In the genomic region with DNA sequence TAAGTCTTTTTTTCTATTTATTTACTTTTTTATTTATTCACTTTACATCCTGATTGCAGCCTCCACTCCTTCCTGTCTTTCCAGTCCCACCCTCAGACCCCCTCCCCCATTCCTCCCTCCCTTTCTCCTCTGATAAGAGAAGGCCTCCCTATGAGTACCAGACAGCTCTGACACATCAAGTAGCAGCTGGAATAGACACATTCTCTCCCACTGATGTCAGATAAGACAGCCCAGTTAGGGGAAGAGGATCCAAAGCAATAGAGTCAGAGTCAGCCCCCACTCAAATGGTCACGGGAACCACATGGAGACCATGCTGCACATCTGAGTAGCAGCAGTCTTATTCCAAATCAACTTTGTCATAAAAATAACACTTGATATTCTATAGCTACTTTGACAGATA, we compare ENCODE assay signal across 24 mouse cellular contexts.
DNase-seq lines count a peak whose midpoint lies in the region; ATAC-seq and TF ChIP-seq lines count a peak whose summit lies in the region.
"Had no signal": no experiment of that assay in that cellular context is flagged by ENCODE, and none has a peak within 500 bp of the region (broad histone marks: within the 10 kb centered on the region; RNA-seq: fewer than 3 reads in every experiment).

No protein-coding gene starts in this region.

- H3K27me3 ChIP-seq in lung, embryonic 14.5 days (ENCODE audit: insufficient read depth, low read length), result no peaks in the 10 kb centered on the region
- H3K27me3 ChIP-seq in lung, embryonic 16.5 days (ENCODE audit: control insufficient read depth, insufficient read depth, low read depth, low read length), result no peaks in the 10 kb centered on the region
- H3K27me3 ChIP-seq: CH12.LX; embryonic facial prominence, embryonic 12.5 days; Patski had no signal

- no peaks in the 10 kb centered on the region for H3K4me1 ChIP-seq in lung, embryonic 14.5 days (ENCODE audit: insufficient read depth)
- H3K4me1 ChIP-seq in lung, embryonic 16.5 days (replicated peaks; ENCODE audit: control insufficient read depth, insufficient read depth, low read length), result peaks cover 5% of the 10 kb centered on the region
- H3K4me1 ChIP-seq in lung, adult 2 months (ENCODE audit: control insufficient read depth, insufficient read depth, low read length), result no peaks in the 10 kb centered on the region; the same call in 1 of the 2 replicates
- H3K4me1 ChIP-seq: forebrain, embryonic 15.5 days had no signal

- peak; percentile 17 for DNase-seq in heart, adult 11 months
- DNase-seq in heart, postnatal 4 days, result no peak
- DNase-seq in lung, embryonic 14.5 days, result peak; percentile 69
- DNase-seq in lung, postnatal 25 days (ENCODE audit: low spot score), result no peak
- DNase-seq in lung, adult 2 months, result no peak
- DNase-seq: adrenal gland, adult 8-10 months; adrenal gland, postnatal 14 days; adrenal gland, postnatal 36 days; B cell, adult 2 months; cerebellum, adult 11-12 months; cerebellum, adult 2 months; cerebellum, adult 9-10 months; cerebellum, postnatal 10 days; cerebellum, postnatal 25 days had no signal

- H3K27ac ChIP-seq in lung, embryonic 14.5 days (ENCODE audit: low read depth), result no peak overlapping the region
- no peak overlapping the region for H3K27ac ChIP-seq in lung, embryonic 16.5 days (ENCODE audit: low read length)
- H3K27ac ChIP-seq: embryonic facial prominence, embryonic 10.5 days; embryonic facial prominence, embryonic 12.5 days; forebrain, embryonic 13.5 days; forebrain, embryonic 15.5 days had no signal

- H3K4me2 ChIP-seq in lung, embryonic 14.5 days, result no peak overlapping the region
- no peak overlapping the region for H3K4me2 ChIP-seq in lung, embryonic 16.5 days (ENCODE audit: low read depth, low read length)
- H3K4me2 ChIP-seq: embryonic facial prominence, embryonic 12.5 days; forebrain, embryonic 13.5 days; forebrain, embryonic 15.5 days had no signal

- TF ChIP-seq CTCF in lung, embryonic 14.5 days (IDR thresholded peaks at IDR 0.05; ENCODE audit: low read depth), result no peak
- TF ChIP-seq CTCF in lung, adult 2 months (IDR thresholded peaks at IDR 0.05; ENCODE audit: insufficient read depth, low read length), result no peak

- no peaks in the 10 kb centered on the region for H3K36me3 ChIP-seq in lung, embryonic 14.5 days (ENCODE audit: insufficient read depth)
- no peaks in the 10 kb centered on the region for H3K36me3 ChIP-seq in lung, embryonic 16.5 days (ENCODE audit: control insufficient read depth, insufficient read depth, low read length)
- H3K36me3 ChIP-seq: embryonic facial prominence, embryonic 10.5 days; embryonic facial prominence, embryonic 12.5 days; forebrain, embryonic 15.5 days; G1E had no signal

- H3K9me3 ChIP-seq in lung, embryonic 14.5 days (ENCODE audit: low read depth, low read length), result no peaks in the 10 kb centered on the region
- H3K9me3 ChIP-seq in lung, embryonic 16.5 days (ENCODE audit: control insufficient read depth, low read length), result no peaks in the 10 kb centered on the region
- H3K9me3 ChIP-seq: embryonic facial prominence, embryonic 10.5 days; embryonic facial prominence, embryonic 12.5 days; forebrain, embryonic 13.5 days; forebrain, embryonic 15.5 days had no signal

- H3K9ac ChIP-seq in lung, embryonic 14.5 days, result no peak overlapping the region
- no peak overlapping the region for H3K9ac ChIP-seq in lung, embryonic 16.5 days (ENCODE audit: low read length)
- H3K9ac ChIP-seq: embryonic facial prominence, embryonic 12.5 days; forebrain, embryonic 13.5 days; forebrain, embryonic 15.5 days had no signal

- WGBS in lung, embryonic 14.5 days, result 58% methylated on average over 1 of the region's 1 CpGs
- 40% methylated on average over 1 of the region's 1 CpGs for WGBS in lung, embryonic 16.5 days
- 88% methylated on average over 1 of the region's 1 CpGs for WGBS in lung, adult 2 months

- TF ChIP-seq POLR2A in lung, adult 2 months (IDR thresholded peaks at IDR 0.05; ENCODE audit: borderline replicate concordance, extremely low read depth, low read depth, low read length), result no peak

- H3K4me3 ChIP-seq in lung, embryonic 14.5 days (ENCODE audit: low read depth, low read length), result no peak overlapping the region
- H3K4me3 ChIP-seq in lung, embryonic 16.5 days (ENCODE audit: low read length), result no peak overlapping the region
- H3K4me3 ChIP-seq in lung, adult 2 months (replicated peaks; ENCODE audit: extremely low read depth, low read depth, low read length), result no peak overlapping the region
- H3K4me3 ChIP-seq: embryonic facial prominence, embryonic 10.5 days; embryonic facial prominence, embryonic 12.5 days; forebrain, embryonic 13.5 days; forebrain, embryonic 15.5 days had no signal

- ATAC-seq in lung, embryonic 14.5 days (ENCODE audit: insufficient read depth), result peak; percentile 86
- peak; percentile 88 for ATAC-seq in lung, embryonic 16.5 days (ENCODE audit: low read depth)
- ATAC-seq: activated CD4-positive, CD25-positive, alpha-beta regulatory T cell, adult 4 months; CD4-positive, CD25-positive, alpha-beta regulatory T cell, adult 4 months; forebrain, embryonic 13.5 days; forebrain, embryonic 15.5 days; Patski had no signal

Comparison
In these comparisons a context has a peak if more than half of its experiments do, and no peak if none do; other contexts are left out.
1. DNase-seq: peak in heart, adult 11 months (single experiment) and lung, embryonic 14.5 days (single experiment); none in heart, postnatal 4 days (single experiment), lung, postnatal 25 days (single experiment) and lung, adult 2 months (single experiment).